Mouse (Mus musculus) thymus, postnatal 36 days (tissue): ENCODE measurements around the gene Ephx3.

Experiments
- DNase-seq, 2 experiments: peaks; one replicate each; pipeline ENCODE4 v3.0.0; 2022; ENCODE audit warnings: mixed read lengths in 2 of 2

Gene Ephx3

GRCm38 (mm10) chr17:32172485-32172884, 16.9 kb downstream of the Ephx3 start:
- no peak for DNase-seq

GRCm38 (mm10) chr17:32169518-32170225, 19.7 kb downstream of the Ephx3 start:
- DNase-seq: peak; percentile 41 to 70

- DNase-seq: peak; percentile 71 to 81
Measured at GRCm38 (mm10) chr17:32166687-32167086, 22.7 kb downstream of the Ephx3 start, which contains the start of gene Notch3. Gene Notch3 (minus strand): TSS chr17:32166852.

- peak; percentile 82 for DNase-seq
Measured at GRCm38 (mm10) chr17:32165803-32166595, 23.4 kb downstream of the Ephx3 start.

- DNase-seq: no peak
Measured at GRCm38 (mm10) chr17:32165266-32165802, 24.0 kb downstream of the Ephx3 start.

- DNase-seq: no peak
Measured at GRCm38 (mm10) chr17:32164780-32165179, 24.6 kb downstream of the Ephx3 start.

- peak; percentile 66 to 87 for DNase-seq
Measured at GRCm38 (mm10) chr17:32163910-32164650, 25.3 kb downstream of the Ephx3 start.

- peak; percentile 86 for DNase-seq
Measured at GRCm38 (mm10) chr17:32162112-32162850, 27.1 kb downstream of the Ephx3 start.

- no peak for DNase-seq
Measured at GRCm38 (mm10) chr17:32160882-32161281, 28.5 kb downstream of the Ephx3 start.

GRCm38 (mm10) chr17:32158841-32159240, 30.5 kb downstream of the Ephx3 start:
- DNase-seq: no peak

GRCm38 (mm10) chr17:32146718-32147117, 42.6 kb downstream of the Ephx3 start:
- DNase-seq: no peak

- peak; percentile 80 to 83 for DNase-seq
Measured at GRCm38 (mm10) chr17:32142907-32143854, 46.2 kb downstream of the Ephx3 start.

- DNase-seq: no peak
Measured at GRCm38 (mm10) chr17:32142234-32142633, 47.1 kb downstream of the Ephx3 start.
